Mouse (Mus musculus) intestine, postnatal 0 days (tissue): ENCODE results near the gene Rbm47. TPM values are rescaled to one million over a fixed set of nuclear protein-coding genes. Genes with fewer than 3 reads are reported as not detected.

Experiments used
- ATAC-seq: fragments of 200-750 bp; cut with Nextera tagmentation; 2 replicates; pipeline ENCODE4 v1.8.0; 2017; ENCODE audit warnings: mild to moderate bottlenecking, moderate TSS enrichment, moderate library complexity
- H3K27ac ChIP-seq: fragments of 300-500 bp; sonication (generic); 2 replicates; pipeline ENCODE4 v1.5.1; 2014; ENCODE audit warnings: mild to moderate bottlenecking, low read depth, low read length, moderate library complexity
- H3K27me3 ChIP-seq: fragments of 300-500 bp; sonication (generic); replicated peaks from 2 replicates; pipeline ENCODE4 v1.6.1; 2014; ENCODE audit warnings: low read length, mixed read lengths; ENCODE audit not compliant: control insufficient read depth, insufficient read depth
- H3K36me3 ChIP-seq: fragments of 300-500 bp; sonication (generic); 2 replicates; pipeline ENCODE4 v1.6.1; 2014; ENCODE audit warnings: mild to moderate bottlenecking, moderate library complexity; ENCODE audit not compliant: control insufficient read depth, insufficient read depth
- H3K4me1 ChIP-seq: fragments of 300-500 bp; sonication (generic); replicated peaks from 2 replicates; pipeline ENCODE4 v1.6.1; 2014; ENCODE audit warnings: antibody characterized with exemption, low read length, mixed read lengths; ENCODE audit not compliant: control insufficient read depth, insufficient read depth
- H3K4me2 ChIP-seq: fragments of 300-500 bp; sonication (generic); replicated peaks from 2 replicates; pipeline ENCODE4 v1.6.1; 2014; ENCODE audit warnings: low read depth, mild to moderate bottlenecking, moderate library complexity
- H3K4me3 ChIP-seq: fragments of 300-500 bp; sonication (generic); 2 replicates; pipeline ENCODE4 v1.5.1; 2014; ENCODE audit warnings: low read depth, low read length
- H3K9ac ChIP-seq: fragments of 300-500 bp; sonication (generic); 2 replicates; pipeline ENCODE4 v1.6.1; 2014; ENCODE audit warnings: mild to moderate bottlenecking, low read depth, low read length
- H3K9me3 ChIP-seq: fragments of 300-500 bp; sonication (generic); 2 replicates; pipeline ENCODE4 v1.6.1; 2016; ENCODE audit warnings: mixed run types; ENCODE audit not compliant: control insufficient read depth
- CTCF ChIP-seq: sonication (generic); IDR thresholded peaks from 2 replicates; pipeline ENCODE4 v1.5.1; 2016; ENCODE audit warnings: low read depth, mild to moderate bottlenecking, control low read depth, antibody characterized with exemption, moderate library complexity
- WGBS: fragments of 180-500 bp; shearing (Covaris S2); extraction: QIAGEN DNeasy Blood & Tissue Kit; methylation state at CpG from one replicate; pipeline ENCODE4 v1.1.7; 2014; 5-methylcytosine and 5-hydroxymethylcytosine counted together
- polyA plus RNA-seq: library from polyadenylated mRNA; unstranded; fragments of >200 nt; fragmentation: Nextera tagmentation; extraction: Ambion mirVana; gene quantifications from 2 replicates; pipeline ENCODE4 v1.2.1, GENCODE M21; 2015

Rbm47 gene
- polyA plus RNA-seq = 146 and 175 TPM in 2 replicates

GRCm38 (mm10) chr5:66173018-66173417 is at the start of gene Rbm47:
Gene Rbm47, minus strand, starts transcription at chr5:66173118.
- TF ChIP-seq CTCF = no peak
- H3K4me3 ChIP-seq = no peak within 1 kb of the TSS
- H3K27me3 ChIP-seq = no peaks in the 10 kb centered on the region
- no peak within 1 kb of the TSS for H3K9ac ChIP-seq
- no peak for ATAC-seq
- no peaks in the 10 kb centered on the region for H3K4me1 ChIP-seq
- no peak within 1 kb of the TSS for H3K4me2 ChIP-seq
- no peaks in the 10 kb centered on the region for H3K36me3 ChIP-seq
- 91% methylated on average over 2 of the region's 2 CpGs for WGBS
- H3K9me3 ChIP-seq = no peaks in the 10 kb centered on the region
- no peak within 1 kb of the TSS for H3K27ac ChIP-seq

GRCm38 (mm10) chr5:66220620-66221019 is 47.7 kb upstream of the Rbm47 start:
- Histone ChIP-seq H3K27ac (peak overlapping the region; percentile 41; the same call in 1 of the 2 replicates), H3K9ac (no peak overlapping the region), H3K36me3 (no peaks in the 10 kb centered on the region), H3K4me2 (no peak overlapping the region), H3K4me3 (no peak overlapping the region), H3K4me1 (no peaks in the 10 kb centered on the region), H3K9me3 (no peaks in the 10 kb centered on the region), H3K27me3 (no peaks in the 10 kb centered on the region)
- ATAC-seq = peak; percentile 58; the same call in 1 of the 2 replicates
- no peak for TF ChIP-seq CTCF
- WGBS = 45% methylated on average over 9 of the region's 9 CpGs

DNA sequence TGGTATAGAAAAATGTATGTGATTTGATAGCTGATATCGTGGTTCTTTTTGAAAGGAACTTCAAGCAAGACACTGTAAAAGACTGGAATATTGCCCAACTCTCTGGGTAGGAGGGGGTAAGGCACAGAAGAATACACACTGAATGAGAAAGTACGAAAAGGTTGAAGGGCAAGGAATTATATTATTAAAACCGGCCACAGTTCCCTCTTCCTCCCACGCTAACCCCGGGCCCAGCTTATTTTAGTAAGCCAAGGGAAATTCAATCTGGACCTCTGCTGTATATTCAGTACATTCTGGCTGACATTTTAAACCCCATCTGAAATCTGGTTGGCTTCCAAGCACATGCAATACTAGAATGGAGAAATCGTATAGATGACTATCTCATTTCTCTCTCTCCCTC is 46.8 kb upstream of the Rbm47 start:
- H3K9me3 ChIP-seq = no peaks in the 10 kb centered on the region
- no peak for TF ChIP-seq CTCF
- ATAC-seq = no peak
- 0 out of 2 replicates have a peak overlapping the region, but pooled peaks have one; percentile 41 for H3K27ac ChIP-seq
- no peaks in the 10 kb centered on the region for H3K4me1 ChIP-seq
- no peaks in the 10 kb centered on the region for H3K36me3 ChIP-seq
- WGBS = 44% methylated on average over 6 of the region's 6 CpGs
- no peak overlapping the region for H3K9ac ChIP-seq
- H3K27me3 ChIP-seq = no peaks in the 10 kb centered on the region
- H3K4me2 ChIP-seq = no peak overlapping the region
- no peak overlapping the region for H3K4me3 ChIP-seq

GRCm38 (mm10) chr5:66215569-66216277 is 42.8 kb upstream of the Rbm47 start:
- H3K27me3 ChIP-seq = no peaks in the 10 kb centered on the region
- no peak for TF ChIP-seq CTCF
- ATAC-seq = peak; percentile 91
- WGBS = 37% methylated on average over 10 of the region's 10 CpGs
- H3K27ac ChIP-seq = peak overlapping the region; percentile 81
- H3K36me3 ChIP-seq = no peaks in the 10 kb centered on the region
- no peak overlapping the region for H3K4me2 ChIP-seq
- H3K9ac ChIP-seq = no peak overlapping the region
- H3K9me3 ChIP-seq = no peaks in the 10 kb centered on the region
- no peaks in the 10 kb centered on the region for H3K4me1 ChIP-seq
- H3K4me3 ChIP-seq = no peak overlapping the region

DNA sequence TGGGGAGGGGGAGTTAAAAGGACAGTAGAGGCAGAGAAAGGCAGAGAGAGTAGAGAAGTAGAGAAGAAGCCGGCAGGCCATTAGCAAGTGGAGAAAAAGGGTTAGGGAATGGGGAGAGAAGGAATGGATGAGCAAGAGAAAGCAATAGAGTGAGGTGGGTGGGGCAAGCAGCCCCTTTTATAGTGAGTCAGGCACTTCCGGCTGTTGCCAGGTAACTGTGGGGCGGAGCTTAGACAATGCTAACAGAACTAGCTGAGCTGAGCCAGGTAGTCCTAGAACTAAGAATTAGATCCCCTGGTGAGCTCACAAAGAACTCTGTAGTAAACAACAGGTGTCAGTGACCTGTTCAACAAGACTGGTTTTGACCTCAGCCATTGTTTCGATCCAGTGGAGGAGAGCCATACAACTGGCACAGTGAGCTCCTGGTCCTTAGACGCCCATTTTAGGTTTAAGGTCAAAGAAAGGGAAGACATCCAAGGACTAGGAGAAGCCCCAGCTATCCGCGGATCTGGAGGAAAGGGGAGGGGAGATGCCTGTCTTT is 41.5 kb upstream of the Rbm47 start:
- Histone ChIP-seq H3K36me3 (no peaks in the 10 kb centered on the region), H3K27ac (no peak overlapping the region), H3K4me3 (no peak overlapping the region), H3K9ac (no peak overlapping the region), H3K9me3 (no peaks in the 10 kb centered on the region), H3K27me3 (no peaks in the 10 kb centered on the region), H3K4me2 (no peak overlapping the region), H3K4me1 (no peaks in the 10 kb centered on the region)
- WGBS = 53% methylated on average over 7 of the region's 7 CpGs
- no peak for TF ChIP-seq CTCF
- no peak for ATAC-seq

DNA sequence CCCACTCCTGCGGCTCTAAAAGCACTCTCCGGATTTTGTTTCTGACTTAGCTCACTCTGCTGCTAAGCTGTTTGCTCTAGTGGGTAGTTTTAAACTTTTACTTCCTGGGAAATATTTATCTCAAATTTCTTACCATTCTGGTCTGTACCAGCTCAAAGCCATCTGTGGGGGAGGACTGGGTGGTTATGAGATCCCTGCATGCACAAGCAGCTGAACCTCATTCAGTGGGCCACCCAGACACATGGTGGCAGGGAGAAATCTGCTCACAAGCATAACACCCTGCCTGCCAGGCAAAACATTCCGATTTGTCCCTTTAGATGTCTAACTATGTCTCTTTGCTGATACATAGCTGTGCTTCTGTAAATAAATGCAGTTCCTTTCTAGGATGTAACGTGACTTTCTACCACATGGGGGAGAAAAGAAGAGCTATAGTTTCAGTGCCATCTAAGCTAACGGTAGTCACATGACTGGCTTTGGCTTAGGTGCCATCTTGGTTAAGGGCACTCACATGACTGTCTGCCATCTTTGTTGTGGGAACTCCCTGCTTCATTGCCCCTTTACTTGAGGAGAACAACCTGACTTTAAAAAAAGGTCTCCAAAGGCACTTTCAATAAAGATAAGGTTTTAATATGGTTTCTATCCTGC is 36.7 kb upstream of the Rbm47 start:
- no peak overlapping the region for H3K4me3 ChIP-seq
- TF ChIP-seq CTCF = peak; percentile 47
- no peak for ATAC-seq
- 81% methylated on average over 5 of the region's 5 CpGs for WGBS
- H3K9me3 ChIP-seq = no peaks in the 10 kb centered on the region
- no peak overlapping the region for H3K4me2 ChIP-seq
- no peaks in the 10 kb centered on the region for H3K4me1 ChIP-seq
- no peak overlapping the region for H3K9ac ChIP-seq
- no peak overlapping the region for H3K27ac ChIP-seq
- H3K27me3 ChIP-seq = no peaks in the 10 kb centered on the region
- H3K36me3 ChIP-seq = no peaks in the 10 kb centered on the region
